Mouse (Mus musculus) ES-Bruce4 (cell line): ENCODE measurements at regions not wholly inside any gene's neighbourhood (a gene's known extent, or its start where the extent isn't known, plus 50 kb on each side); places are given as distances from the start of the nearest gene placed in this dataset.

ENCODE experiments used
- H3K27ac ChIP-seq: 2 replicates; pipeline ENCODE4 v1.5.1; 2012; ENCODE audit warnings: low read length, inconsistent platforms; ENCODE audit not compliant: insufficient read depth
- H3K27me3 ChIP-seq: 2 replicates; pipeline ENCODE4 v1.6.1; 2012; ENCODE audit warnings: mild to moderate bottlenecking, low read length, inconsistent platforms; ENCODE audit not compliant: control insufficient read depth, poor library complexity, insufficient read depth, severe bottlenecking
- H3K36me3 ChIP-seq: 2 replicates; pipeline ENCODE4 v1.6.1; 2012; ENCODE audit warnings: inconsistent platforms, mild to moderate bottlenecking, low read length, moderate library complexity; ENCODE audit not compliant: control insufficient read depth, poor library complexity, insufficient read depth, severe bottlenecking
- H3K4me1 ChIP-seq: one replicate; pipeline ENCODE4 v1.8.1; 2011; ENCODE audit warnings: low read length; ENCODE audit not compliant: control insufficient read depth, insufficient read depth
- H3K4me3 ChIP-seq: 2 replicates; pipeline ENCODE4 v1.5.1; 2011; ENCODE audit warnings: low read depth, mild to moderate bottlenecking, low read length
- H3K9ac ChIP-seq: 2 replicates; pipeline ENCODE4 v1.6.1; 2012; ENCODE audit warnings: low read depth, mild to moderate bottlenecking, inconsistent platforms; ENCODE audit not compliant: poor library complexity, severe bottlenecking
- H3K9me3 ChIP-seq: replicated peaks from 2 replicates; pipeline ENCODE4 v1.6.1; 2012; ENCODE audit warnings: mild to moderate bottlenecking, low read length, inconsistent platforms; ENCODE audit not compliant: control insufficient read depth, poor library complexity, insufficient read depth, severe bottlenecking
- CTCF ChIP-seq: IDR thresholded peaks from one replicate; pipeline ENCODE4 v1.8.1; 2011; ENCODE audit warnings: low read depth, low read length
- EP300 ChIP-seq: IDR thresholded peaks from 2 replicates; pipeline ENCODE4 v1.6.1; 2011; ENCODE audit warnings: low read depth, low read length; ENCODE audit not compliant: insufficient read depth
- POLR2A ChIP-seq: IDR thresholded peaks from one replicate; pipeline ENCODE4 v1.8.1; 2011; ENCODE audit warnings: low read length; ENCODE audit not compliant: insufficient read depth

DNA sequence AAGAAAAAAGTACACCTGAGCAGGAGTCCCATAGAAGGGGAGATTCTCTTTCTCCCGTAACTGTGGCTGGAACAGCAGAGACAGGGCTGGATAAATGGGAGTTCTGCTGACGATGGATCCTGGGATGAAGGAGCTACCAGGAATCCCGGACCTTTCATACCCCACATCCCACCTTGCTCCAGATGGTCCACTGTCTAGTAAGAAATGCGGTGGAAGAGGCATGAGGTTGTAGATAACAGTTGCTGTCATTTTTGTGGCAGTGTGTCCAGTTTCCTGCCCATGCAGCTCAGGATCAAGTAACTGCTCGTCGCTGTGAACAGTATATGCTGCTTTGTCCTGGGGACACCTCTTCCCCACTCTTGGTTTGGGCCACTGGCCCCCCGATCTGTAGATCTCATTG is 190.1 kb upstream of the Mphosph6 start:
- Histone ChIP-seq H3K4me1 (no peaks in the 10 kb centered on the region), H3K36me3 (no peaks in the 10 kb centered on the region), H3K27ac (no peak overlapping the region), H3K9ac (no peak overlapping the region), H3K4me3 (no peak overlapping the region), H3K27me3 (no peaks in the 10 kb centered on the region), H3K9me3 (peaks cover 2% of the 10 kb centered on the region; the same call in 1 of the 2 replicates)
- no peak for TF ChIP-seq POLR2A
- no peak for TF ChIP-seq CTCF

DNA sequence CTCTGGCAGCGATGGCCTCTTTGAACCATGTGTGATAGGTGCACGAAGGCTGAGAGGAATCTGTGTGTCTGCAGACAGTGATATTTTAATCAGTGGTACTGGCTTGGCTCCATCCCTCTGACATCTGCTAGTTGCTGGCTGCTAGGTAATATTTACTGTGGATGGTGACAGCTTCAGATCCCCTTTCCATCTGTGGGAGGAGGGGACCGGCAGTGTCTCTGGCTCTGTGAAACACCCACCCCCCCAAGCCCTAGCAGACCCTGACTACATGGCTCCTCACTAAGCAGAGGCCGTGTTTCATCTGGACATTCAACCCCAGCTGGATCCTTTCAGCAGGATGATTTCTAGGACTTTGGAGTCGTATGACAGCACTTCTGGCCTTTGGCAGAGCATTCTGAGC is 187.0 kb upstream of the Mphosph6 start:
- no peak overlapping the region for H3K27ac ChIP-seq
- TF ChIP-seq POLR2A (no peak), CTCF (no peak), EP300 (no peak)
- no peaks in the 10 kb centered on the region for H3K27me3 ChIP-seq
- no peak overlapping the region for H3K9ac ChIP-seq
- no peaks in the 10 kb centered on the region for H3K4me1 ChIP-seq
- no peaks in the 10 kb centered on the region for H3K36me3 ChIP-seq
- H3K4me3 ChIP-seq, result no peak overlapping the region
- H3K9me3 ChIP-seq, result peaks cover 8% of the 10 kb centered on the region

DNA sequence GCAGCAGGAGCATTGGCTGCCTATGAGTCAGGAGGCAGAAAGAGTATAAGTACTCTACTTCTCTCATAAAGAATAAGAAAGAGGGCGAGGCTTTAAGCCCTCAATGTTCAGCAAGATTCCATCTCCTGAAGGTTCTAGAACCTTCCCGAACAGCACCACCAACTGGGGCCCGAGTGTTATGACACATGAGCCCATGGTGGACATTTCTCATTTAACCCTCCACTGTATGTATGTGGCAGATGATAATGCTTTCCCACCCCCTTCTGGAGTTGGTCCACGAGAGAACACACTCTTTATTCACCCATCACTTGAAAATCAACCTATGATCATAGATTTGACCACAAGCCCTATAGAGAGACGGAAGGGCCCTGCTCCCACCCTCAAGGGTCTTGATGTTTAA is 166.6 kb upstream of the Mphosph6 start:
- Histone ChIP-seq H3K4me3 (no peak overlapping the region), H3K27ac (no peak overlapping the region), H3K9ac (no peak overlapping the region), H3K4me1 (no peaks in the 10 kb centered on the region), H3K36me3 (no peaks in the 10 kb centered on the region), H3K9me3 (no peaks in the 10 kb centered on the region), H3K27me3 (no peaks in the 10 kb centered on the region)
- TF ChIP-seq CTCF (no peak), EP300 (no peak), POLR2A (no peak)

DNA sequence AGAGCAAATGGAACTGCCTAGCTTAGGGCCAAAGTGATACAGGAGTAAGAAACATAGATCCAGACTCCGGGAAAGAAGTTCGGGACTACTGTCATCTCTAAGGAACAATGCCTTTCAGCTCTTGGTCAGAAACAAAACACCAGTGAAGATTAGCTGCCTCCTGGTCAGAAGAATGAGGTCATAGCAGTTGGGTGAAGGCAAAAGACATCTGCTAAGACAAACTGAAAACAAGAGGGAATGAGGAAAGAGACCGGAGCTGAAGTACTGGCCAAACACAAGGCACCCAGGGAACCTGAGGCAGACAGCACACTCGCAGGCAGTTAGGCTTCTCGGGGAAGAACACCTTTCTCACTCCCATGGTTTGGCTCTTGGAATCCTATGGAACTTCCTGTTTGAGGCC is 164.8 kb upstream of the Mphosph6 start:
- H3K9ac ChIP-seq, result no peak overlapping the region
- no peak for TF ChIP-seq EP300
- TF ChIP-seq POLR2A, result no peak
- TF ChIP-seq CTCF, result no peak
- H3K4me1 ChIP-seq, result no peaks in the 10 kb centered on the region
- no peak overlapping the region for H3K27ac ChIP-seq
- H3K36me3 ChIP-seq, result no peaks in the 10 kb centered on the region
- no peaks in the 10 kb centered on the region for H3K9me3 ChIP-seq
- H3K4me3 ChIP-seq, result no peak overlapping the region
- H3K27me3 ChIP-seq, result no peaks in the 10 kb centered on the region

DNA sequence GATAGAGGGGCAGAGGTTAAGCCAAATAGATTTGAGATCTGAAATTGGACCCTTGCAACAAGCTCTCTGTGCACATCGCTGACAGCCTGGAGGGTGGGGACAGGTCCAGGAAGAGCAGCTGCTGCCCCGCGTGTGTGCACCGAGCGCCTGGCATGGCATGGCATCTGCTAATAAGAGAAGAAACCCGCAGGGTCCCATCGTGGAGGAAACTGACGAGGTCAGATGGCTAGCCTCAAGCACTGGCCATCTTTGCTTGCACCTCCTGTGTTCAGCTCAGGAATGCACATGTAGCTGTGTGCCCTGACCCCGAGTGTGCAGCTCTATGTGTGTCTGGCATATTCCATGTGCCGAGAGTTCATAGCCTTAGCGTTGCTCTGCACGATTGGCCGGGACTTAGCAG is 161.7 kb upstream of the Mphosph6 start:
- H3K27me3 ChIP-seq, result no peaks in the 10 kb centered on the region
- H3K36me3 ChIP-seq, result no peaks in the 10 kb centered on the region
- H3K27ac ChIP-seq, result no peak overlapping the region
- H3K4me3 ChIP-seq, result no peak overlapping the region
- no peak for TF ChIP-seq POLR2A
- TF ChIP-seq CTCF, result no peak
- no peak for TF ChIP-seq EP300
- no peaks in the 10 kb centered on the region for H3K4me1 ChIP-seq
- H3K9ac ChIP-seq, result no peak overlapping the region
- H3K9me3 ChIP-seq, result no peaks in the 10 kb centered on the region

DNA sequence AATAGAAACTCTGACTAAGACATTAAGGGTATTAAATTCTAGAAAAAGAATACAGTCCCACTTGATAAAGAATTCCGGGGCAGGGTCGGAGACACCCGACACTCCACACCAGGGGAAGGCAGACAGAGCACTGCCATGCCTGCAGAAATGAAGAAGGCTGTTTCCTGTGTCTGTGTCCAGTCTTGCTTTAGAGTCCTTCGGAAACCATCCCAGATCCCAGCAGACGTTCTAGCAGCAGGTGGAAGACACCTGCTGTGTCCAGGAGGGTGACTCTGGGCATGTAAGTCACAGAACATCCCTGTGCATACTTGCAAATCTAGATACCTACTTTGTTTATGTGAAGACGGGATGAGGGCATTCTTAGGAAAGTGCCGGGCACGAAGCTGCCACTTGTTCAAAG is 160.9 kb upstream of the Mphosph6 start:
- H3K4me3 ChIP-seq, result no peak overlapping the region
- H3K36me3 ChIP-seq, result no peaks in the 10 kb centered on the region
- no peaks in the 10 kb centered on the region for H3K9me3 ChIP-seq
- TF ChIP-seq CTCF (no peak), POLR2A (no peak), EP300 (no peak)
- no peaks in the 10 kb centered on the region for H3K27me3 ChIP-seq
- no peak overlapping the region for H3K27ac ChIP-seq
- no peaks in the 10 kb centered on the region for H3K4me1 ChIP-seq
- H3K9ac ChIP-seq, result no peak overlapping the region
